Mouse (Mus musculus): ENCODE measurements around the gene Morc1. TPM values are rescaled to one million over a fixed set of nuclear protein-coding genes. Genes with fewer than 3 reads are reported as not detected.
A peak's percentile ranks its signal among the peaks of the same experiment; 100 is the strongest.

The Morc1 gene
- polyA plus RNA-seq, 1 experiment from 2014 or later: 0.05 TPM

GRCm38 (mm10) chr16:48516776-48517499, 85.9 kb downstream of the Morc1 start:
- Histone ChIP-seq H3K36me3 (no peaks in the 10 kb centered on the region), H3K9me3 (no peaks in the 10 kb centered on the region)
- no peak for ATAC-seq (ENCODE audit: insufficient read depth, low FRiP score, low read depth)

GRCm38 (mm10) chr16:48519569-48519968, 88.5 kb downstream of the Morc1 start:
- no peaks in the 10 kb centered on the region for H3K9me3 ChIP-seq
- no peaks in the 10 kb centered on the region for H3K27me3 ChIP-seq (replicated peaks)
- no peak overlapping the region for H3K9ac ChIP-seq
- ATAC-seq (ENCODE audit: insufficient read depth, low FRiP score, low read depth): no peak
- H3K4me1 ChIP-seq: no peaks in the 10 kb centered on the region
- H3K4me2 ChIP-seq: no peak overlapping the region
- H3K36me3 ChIP-seq: no peaks in the 10 kb centered on the region
- no peak overlapping the region for H3K4me3 ChIP-seq (replicated peaks)
- H3K27ac ChIP-seq: no peak overlapping the region

More at GRCm38 (mm10) chr16:48516776-48517499, 85.9 kb downstream of the Morc1 start:
- no peak overlapping the region for H3K4me3 ChIP-seq (replicated peaks)
- no peaks in the 10 kb centered on the region for H3K4me1 ChIP-seq
- H3K27me3 ChIP-seq (replicated peaks): no peaks in the 10 kb centered on the region
- H3K27ac ChIP-seq: no peak overlapping the region
- 77% methylated on average over 5 of the region's 5 CpGs for WGBS
- no peak overlapping the region for H3K4me2 ChIP-seq
- no peak overlapping the region for H3K9ac ChIP-seq

- Histone ChIP-seq H3K36me3 (no peaks in the 10 kb centered on the region), H3K27me3 (replicated peaks) (no peaks in the 10 kb centered on the region), H3K4me1 (no peaks in the 10 kb centered on the region), H3K27ac (no peak overlapping the region), H3K9me3 (no peaks in the 10 kb centered on the region), H3K9ac (no peak overlapping the region), H3K4me3 (replicated peaks) (no peak overlapping the region), H3K4me2 (no peak overlapping the region)
- no peak for ATAC-seq (ENCODE audit: insufficient read depth, low FRiP score, low read depth)
- 88% methylated on average over 5 of the region's 5 CpGs for WGBS
Measured at GRCm38 (mm10) chr16:48537108-48537507, 106.1 kb downstream of the Morc1 start.

- Histone ChIP-seq H3K4me2 (no peak overlapping the region), H3K4me3 (replicated peaks) (no peak overlapping the region), H3K27ac (no peak overlapping the region), H3K36me3 (no peaks in the 10 kb centered on the region), H3K4me1 (no peaks in the 10 kb centered on the region), H3K9ac (no peak overlapping the region), H3K27me3 (replicated peaks) (no peaks in the 10 kb centered on the region), H3K9me3 (no peaks in the 10 kb centered on the region)
- WGBS: 50% methylated on average over 11 of the region's 11 CpGs
- no peak for ATAC-seq (ENCODE audit: insufficient read depth, low FRiP score, low read depth)
Measured at GRCm38 (mm10) chr16:48562290-48563080, 131.4 kb downstream of the Morc1 start.

GRCm38 (mm10) chr16:48570354-48570753, 139.3 kb downstream of the Morc1 start:
- Histone ChIP-seq H3K9ac (no peak overlapping the region), H3K4me3 (replicated peaks) (no peak overlapping the region), H3K27ac (no peak overlapping the region), H3K27me3 (replicated peaks) (no peaks in the 10 kb centered on the region), H3K4me2 (no peak overlapping the region), H3K4me1 (no peaks in the 10 kb centered on the region), H3K9me3 (no peaks in the 10 kb centered on the region), H3K36me3 (no peaks in the 10 kb centered on the region)
- 0 out of 2 replicates have a peak, but pooled peaks have one; percentile 47 for ATAC-seq (ENCODE audit: insufficient read depth, low FRiP score, low read depth)
- 17% methylated on average over 9 of the region's 9 CpGs for whole genome bisulfite sequencing

- Histone ChIP-seq H3K4me3 (replicated peaks) (no peak overlapping the region), H3K4me2 (no peak overlapping the region), H3K9me3 (no peaks in the 10 kb centered on the region), H3K9ac (no peak overlapping the region), H3K36me3 (no peaks in the 10 kb centered on the region), H3K4me1 (no peaks in the 10 kb centered on the region), H3K27ac (no peak overlapping the region), H3K27me3 (replicated peaks) (no peaks in the 10 kb centered on the region)
- 73% methylated on average over 5 of the region's 5 CpGs for whole genome bisulfite sequencing
- no peak for ATAC-seq (ENCODE audit: insufficient read depth, low FRiP score, low read depth)
Measured at GRCm38 (mm10) chr16:48574072-48574471, 143.0 kb downstream of the Morc1 start.

GRCm38 (mm10) chr16:48574499-48574898, 143.5 kb downstream of the Morc1 start:
- no peaks in the 10 kb centered on the region for H3K4me1 ChIP-seq
- 59% methylated on average over 3 of the region's 3 CpGs for WGBS
- no peak overlapping the region for H3K9ac ChIP-seq
- H3K4me2 ChIP-seq: no peak overlapping the region
- H3K27me3 ChIP-seq (replicated peaks): no peaks in the 10 kb centered on the region
- no peak overlapping the region for H3K4me3 ChIP-seq (replicated peaks)
- H3K9me3 ChIP-seq: no peaks in the 10 kb centered on the region
- H3K27ac ChIP-seq: no peak overlapping the region
- no peak for ATAC-seq (ENCODE audit: insufficient read depth, low FRiP score, low read depth)
- H3K36me3 ChIP-seq: no peaks in the 10 kb centered on the region

GRCm38 (mm10) chr16:48585369-48585768, 154.3 kb downstream of the Morc1 start:
- no peaks in the 10 kb centered on the region for H3K4me1 ChIP-seq
- 70% methylated on average over 6 of the region's 6 CpGs for WGBS
- H3K4me2 ChIP-seq: no peak overlapping the region

GRCm38 (mm10) chr16:48594457-48594856, 163.4 kb downstream of the Morc1 start:
- H3K27ac ChIP-seq: no peak overlapping the region
- H3K9me3 ChIP-seq: no peaks in the 10 kb centered on the region
- no peak for ATAC-seq (ENCODE audit: insufficient read depth, low FRiP score, low read depth)
- no peaks in the 10 kb centered on the region for H3K36me3 ChIP-seq
- no peak overlapping the region for H3K9ac ChIP-seq
- H3K4me2 ChIP-seq: no peak overlapping the region
- H3K4me3 ChIP-seq (replicated peaks): no peak overlapping the region
- H3K27me3 ChIP-seq (replicated peaks): no peaks in the 10 kb centered on the region
- WGBS: 87% methylated on average over 5 of the region's 5 CpGs
- H3K4me1 ChIP-seq: no peaks in the 10 kb centered on the region

More at GRCm38 (mm10) chr16:48585369-48585768, 154.3 kb downstream of the Morc1 start:
- H3K9ac ChIP-seq: no peak overlapping the region
- H3K27me3 ChIP-seq (replicated peaks): no peaks in the 10 kb centered on the region
- no peaks in the 10 kb centered on the region for H3K9me3 ChIP-seq
- no peak overlapping the region for H3K4me3 ChIP-seq (replicated peaks)
- no peak for ATAC-seq (ENCODE audit: insufficient read depth, low FRiP score, low read depth)
- no peaks in the 10 kb centered on the region for H3K36me3 ChIP-seq
- no peak overlapping the region for H3K27ac ChIP-seq

- WGBS: 64% methylated on average over 1 of the region's 1 CpGs
Measured at GRCm38 (mm10) chr16:48595216-48595615, 164.2 kb downstream of the Morc1 start.

GRCm38 (mm10) chr16:48603735-48604211, 172.7 kb downstream of the Morc1 start:
- no peaks in the 10 kb centered on the region for H3K27me3 ChIP-seq (replicated peaks)
- WGBS: 61% methylated on average over 2 of the region's 2 CpGs
- no peaks in the 10 kb centered on the region for H3K4me1 ChIP-seq
- no peaks in the 10 kb centered on the region for H3K36me3 ChIP-seq
- no peak overlapping the region for H3K4me2 ChIP-seq
- ATAC-seq (ENCODE audit: insufficient read depth, low FRiP score, low read depth): peak; percentile 87
- no peak overlapping the region for H3K4me3 ChIP-seq (replicated peaks)
- H3K9me3 ChIP-seq: no peaks in the 10 kb centered on the region
- H3K9ac ChIP-seq: no peak overlapping the region
- peak overlapping the region; percentile 67 for H3K27ac ChIP-seq

More at GRCm38 (mm10) chr16:48595216-48595615, 164.2 kb downstream of the Morc1 start:
- no peak overlapping the region for H3K4me2 ChIP-seq
- no peak overlapping the region for H3K9ac ChIP-seq
- H3K9me3 ChIP-seq: no peaks in the 10 kb centered on the region
- no peak overlapping the region for H3K27ac ChIP-seq
- no peaks in the 10 kb centered on the region for H3K4me1 ChIP-seq
- no peaks in the 10 kb centered on the region for H3K36me3 ChIP-seq
- no peaks in the 10 kb centered on the region for H3K27me3 ChIP-seq (replicated peaks)
- H3K4me3 ChIP-seq (replicated peaks): no peak overlapping the region
- no peak for ATAC-seq (ENCODE audit: insufficient read depth, low FRiP score, low read depth)

GRCm38 (mm10) chr16:48606476-48607038, 175.5 kb downstream of the Morc1 start:
- no peaks in the 10 kb centered on the region for H3K4me1 ChIP-seq
- H3K27ac ChIP-seq: no peak overlapping the region
- ATAC-seq (ENCODE audit: insufficient read depth, low FRiP score, low read depth): no peak
- no peaks in the 10 kb centered on the region for H3K36me3 ChIP-seq
- no peak overlapping the region for H3K4me2 ChIP-seq
- H3K27me3 ChIP-seq (replicated peaks): no peaks in the 10 kb centered on the region
- no peaks in the 10 kb centered on the region for H3K9me3 ChIP-seq
- H3K9ac ChIP-seq: no peak overlapping the region
- 49% methylated on average over 4 of the region's 4 CpGs for WGBS
- H3K4me3 ChIP-seq (replicated peaks): no peak overlapping the region

Measured in stomach, embryonic 15.5 days (tissue).